Mouse (Mus musculus): ENCODE data around the gene Ccser1. TPM values are rescaled to one million over a fixed set of nuclear protein-coding genes. Genes with fewer than 3 reads are reported as not detected.
A peak's percentile ranks its signal among the peaks of the same experiment; 100 is the strongest.

Gene Ccser1
- polyA plus RNA-seq, 1 experiment from 2014 or later, result 30.8 TPM

DNA sequence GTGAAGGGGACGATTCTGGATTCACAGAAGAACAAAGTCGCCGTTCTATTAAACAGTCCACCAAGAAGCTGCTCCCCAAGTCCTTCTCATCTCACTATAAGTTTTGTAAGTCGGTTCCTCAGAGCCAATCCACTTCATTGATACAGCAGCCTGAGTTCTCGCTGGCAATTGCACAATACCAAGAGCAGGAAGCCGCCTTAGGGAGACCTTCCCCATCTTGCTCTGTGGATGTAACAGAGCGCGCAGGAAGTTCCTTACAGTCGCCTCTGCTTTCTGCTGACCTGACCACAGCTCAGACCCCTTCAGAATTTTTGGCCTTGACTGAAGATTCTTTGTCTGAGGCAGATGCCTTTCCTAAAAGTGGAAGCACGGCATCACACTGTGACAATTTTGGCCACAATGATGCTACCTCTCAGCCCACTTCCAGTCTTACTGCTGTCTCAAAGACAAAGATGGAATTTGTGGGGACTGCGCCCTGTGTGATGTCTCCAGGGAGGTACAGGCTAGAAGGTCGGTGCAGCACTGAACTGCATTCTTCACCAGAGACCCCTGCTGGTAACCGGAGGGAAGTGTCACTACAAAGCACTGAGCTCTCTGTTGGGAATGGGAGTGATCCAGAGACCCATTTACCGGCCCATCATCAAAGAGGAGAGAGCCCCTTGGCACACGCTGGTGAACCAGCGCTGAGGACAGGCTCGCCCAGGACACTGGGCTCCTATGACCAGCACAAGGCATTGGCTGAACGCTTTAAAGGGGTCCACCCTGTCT lies 131.4 kb downstream of the Ccser1 start:
- no peak overlapping the region for H3K27ac ChIP-seq (replicated peaks)
- H3K27me3 ChIP-seq, result no peaks in the 10 kb centered on the region
- no peaks in the 10 kb centered on the region for H3K4me1 ChIP-seq
- H3K4me2 ChIP-seq (replicated peaks), result no peak overlapping the region
- H3K4me3 ChIP-seq, result no peak overlapping the region
- no peaks in the 10 kb centered on the region for H3K9me3 ChIP-seq
- no peak; the same call in 1 of the 2 replicates for ATAC-seq (replicated peaks)
- H3K9ac ChIP-seq (replicated peaks), result no peak overlapping the region
- peaks cover 3% of the 10 kb centered on the region; the same call in 1 of the 2 replicates for H3K36me3 ChIP-seq
- WGBS, result 90% methylated on average over 18 of the region's 18 CpGs

DNA sequence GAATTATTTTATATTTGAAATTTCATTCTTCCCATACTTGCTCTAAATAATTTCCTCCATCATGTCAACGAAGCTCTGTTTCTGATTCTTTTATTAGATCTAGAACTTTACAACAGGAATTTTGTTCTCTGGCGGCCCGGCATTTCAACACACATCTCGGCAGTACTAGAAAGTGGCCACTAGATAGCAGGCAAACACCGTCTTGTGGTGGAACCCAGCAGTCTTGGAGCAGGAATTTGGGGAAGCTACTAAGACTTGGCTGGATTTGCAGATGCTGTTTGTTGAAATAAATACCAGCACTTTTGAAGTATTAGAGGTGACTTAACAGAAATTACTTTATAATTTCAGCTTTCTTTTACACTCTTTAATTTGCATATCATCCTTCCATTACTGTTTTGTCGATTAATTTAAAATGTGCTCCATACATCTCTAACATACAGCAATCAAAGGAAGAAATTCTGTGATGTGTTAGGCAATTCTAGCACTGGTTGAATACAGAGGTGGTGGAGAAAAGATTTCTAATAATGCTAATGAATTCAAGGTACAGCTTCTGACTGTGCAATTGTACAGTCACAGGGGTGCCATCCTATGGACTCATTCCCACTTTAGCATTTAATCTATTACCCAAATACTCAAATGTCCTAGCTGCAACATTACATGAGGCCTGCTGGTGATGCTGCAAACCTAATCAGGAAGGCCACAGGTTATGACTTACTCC lies 135.9 kb downstream of the Ccser1 start:
- Histone ChIP-seq H3K27ac (replicated peaks) (no peak overlapping the region), H3K36me3 (peaks cover 3% of the 10 kb centered on the region; the same call in 1 of the 2 replicates), H3K27me3 (no peaks in the 10 kb centered on the region), H3K4me2 (replicated peaks) (no peak overlapping the region), H3K4me1 (no peaks in the 10 kb centered on the region; the same call in 1 of the 2 replicates), H3K9me3 (no peaks in the 10 kb centered on the region), H3K9ac (replicated peaks) (no peak overlapping the region), H3K4me3 (no peak overlapping the region)
- WGBS, result 20% methylated on average over 6 of the region's 6 CpGs
- peak; percentile 82 for ATAC-seq (replicated peaks)

DNA sequence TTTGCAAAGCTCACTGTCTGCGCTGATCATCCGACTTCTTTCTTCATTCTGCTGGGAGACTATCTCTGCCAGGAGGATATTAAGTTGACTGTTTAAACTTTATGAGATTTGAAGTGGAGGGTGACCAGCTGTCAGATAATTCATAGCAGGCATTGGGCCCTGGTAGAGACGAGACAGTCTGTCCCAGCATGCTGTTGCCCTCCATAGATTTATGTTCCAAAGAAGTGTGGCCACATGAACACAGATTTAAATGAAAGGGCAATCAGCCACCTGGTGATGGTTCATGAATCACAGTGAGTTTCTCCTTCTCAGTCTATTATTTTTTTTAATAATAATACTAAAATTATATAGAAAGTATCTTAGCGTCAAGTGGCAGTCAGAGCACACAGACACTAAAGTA lies 140.7 kb downstream of the Ccser1 start:
- ATAC-seq (replicated peaks), result no peak
- Histone ChIP-seq H3K36me3 (no peaks in the 10 kb centered on the region), H3K9me3 (no peaks in the 10 kb centered on the region), H3K9ac (replicated peaks) (no peak overlapping the region), H3K27ac (replicated peaks) (no peak overlapping the region), H3K4me1 (no peaks in the 10 kb centered on the region; the same call in 1 of the 2 replicates), H3K27me3 (no peaks in the 10 kb centered on the region), H3K4me3 (no peak overlapping the region), H3K4me2 (replicated peaks) (no peak overlapping the region)
- WGBS, result 71% methylated on average over 4 of the region's 4 CpGs

DNA sequence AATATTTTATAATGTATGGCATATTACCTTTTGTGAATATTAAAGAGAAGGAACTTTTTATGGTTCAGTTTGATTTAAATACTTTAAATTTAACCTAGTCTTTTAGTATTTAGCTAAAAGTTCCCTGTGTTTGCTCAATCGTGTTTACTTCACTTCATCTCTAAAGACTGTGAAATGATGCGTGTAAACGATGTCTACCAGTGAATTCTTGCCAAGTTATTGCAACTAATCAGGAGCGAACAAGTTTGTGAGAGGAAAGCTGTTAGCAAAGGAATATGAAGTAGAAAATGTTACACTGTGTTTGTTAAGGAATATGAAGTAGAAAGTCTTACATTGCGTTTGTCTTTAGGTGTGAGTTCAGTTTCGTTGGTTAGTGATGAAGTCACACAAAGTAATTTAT lies 142.2 kb downstream of the Ccser1 start:
- Histone ChIP-seq H3K9ac (replicated peaks) (no peak overlapping the region), H3K27ac (replicated peaks) (no peak overlapping the region), H3K9me3 (no peaks in the 10 kb centered on the region), H3K36me3 (no peaks in the 10 kb centered on the region), H3K4me3 (no peak overlapping the region), H3K27me3 (no peaks in the 10 kb centered on the region), H3K4me2 (replicated peaks) (no peak overlapping the region), H3K4me1 (no peaks in the 10 kb centered on the region; the same call in 1 of the 2 replicates)
- no peak for ATAC-seq (replicated peaks)
- WGBS, result 47% methylated on average over 6 of the region's 6 CpGs

DNA sequence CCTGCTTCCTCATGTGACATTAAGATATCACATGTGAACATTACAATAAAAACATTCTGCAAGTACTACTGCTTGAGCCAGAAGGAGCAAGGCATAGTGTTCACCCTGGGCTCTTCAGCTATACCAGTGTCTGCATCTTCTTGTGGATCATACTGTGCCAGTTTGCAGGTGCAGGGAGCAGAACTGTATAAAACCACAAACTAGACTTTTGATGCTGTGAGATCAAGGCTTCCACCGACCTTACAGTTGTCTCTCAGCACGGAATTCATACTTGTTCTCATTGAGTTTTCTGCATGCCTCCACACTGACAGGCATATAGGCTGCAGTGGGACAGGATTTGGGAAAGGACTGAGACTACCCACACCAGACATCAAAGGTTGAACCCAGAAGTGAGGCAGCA lies 146.0 kb downstream of the Ccser1 start:
- WGBS, result 86% methylated on average over 2 of the region's 2 CpGs

DNA sequence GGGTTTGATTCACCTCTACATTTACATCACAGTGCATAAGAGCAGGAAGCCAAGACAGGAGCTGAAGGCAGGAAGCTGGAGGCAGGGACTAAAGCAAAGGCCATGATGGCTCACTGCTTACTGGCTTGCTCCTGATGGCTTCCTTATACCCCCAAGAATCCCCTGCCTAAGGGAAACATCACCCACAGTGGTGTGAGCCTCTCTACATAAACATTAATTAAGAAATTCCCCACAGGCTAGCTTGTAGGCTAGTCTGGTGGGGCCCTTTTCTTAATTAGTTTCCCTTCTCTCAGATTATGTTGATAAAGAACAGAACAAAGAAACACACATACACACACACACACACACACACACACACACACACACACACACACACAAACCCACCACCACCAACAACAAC lies 148.9 kb downstream of the Ccser1 start:
- H3K9me3 ChIP-seq, result no peaks in the 10 kb centered on the region
- H3K27me3 ChIP-seq, result no peaks in the 10 kb centered on the region
- H3K4me1 ChIP-seq, result peaks cover 11% of the 10 kb centered on the region
- H3K4me3 ChIP-seq, result no peak overlapping the region
- no peak overlapping the region for H3K27ac ChIP-seq (replicated peaks)
- H3K9ac ChIP-seq (replicated peaks), result no peak overlapping the region
- no peaks in the 10 kb centered on the region for H3K36me3 ChIP-seq
- no peak overlapping the region for H3K4me2 ChIP-seq (replicated peaks)
- peak; percentile 43; the same call in 1 of the 2 replicates for ATAC-seq (replicated peaks)

More for the DNA sequence above, 146.0 kb downstream of the Ccser1 start:
- H3K4me2 ChIP-seq (replicated peaks), result no peak overlapping the region
- no peak overlapping the region for H3K9ac ChIP-seq (replicated peaks)
- H3K36me3 ChIP-seq, result no peaks in the 10 kb centered on the region
- no peak for ATAC-seq (replicated peaks)
- H3K27ac ChIP-seq (replicated peaks), result no peak overlapping the region
- peaks cover 11% of the 10 kb centered on the region for H3K4me1 ChIP-seq
- H3K4me3 ChIP-seq, result no peak overlapping the region
- H3K27me3 ChIP-seq, result no peaks in the 10 kb centered on the region
- no peaks in the 10 kb centered on the region for H3K9me3 ChIP-seq

DNA sequence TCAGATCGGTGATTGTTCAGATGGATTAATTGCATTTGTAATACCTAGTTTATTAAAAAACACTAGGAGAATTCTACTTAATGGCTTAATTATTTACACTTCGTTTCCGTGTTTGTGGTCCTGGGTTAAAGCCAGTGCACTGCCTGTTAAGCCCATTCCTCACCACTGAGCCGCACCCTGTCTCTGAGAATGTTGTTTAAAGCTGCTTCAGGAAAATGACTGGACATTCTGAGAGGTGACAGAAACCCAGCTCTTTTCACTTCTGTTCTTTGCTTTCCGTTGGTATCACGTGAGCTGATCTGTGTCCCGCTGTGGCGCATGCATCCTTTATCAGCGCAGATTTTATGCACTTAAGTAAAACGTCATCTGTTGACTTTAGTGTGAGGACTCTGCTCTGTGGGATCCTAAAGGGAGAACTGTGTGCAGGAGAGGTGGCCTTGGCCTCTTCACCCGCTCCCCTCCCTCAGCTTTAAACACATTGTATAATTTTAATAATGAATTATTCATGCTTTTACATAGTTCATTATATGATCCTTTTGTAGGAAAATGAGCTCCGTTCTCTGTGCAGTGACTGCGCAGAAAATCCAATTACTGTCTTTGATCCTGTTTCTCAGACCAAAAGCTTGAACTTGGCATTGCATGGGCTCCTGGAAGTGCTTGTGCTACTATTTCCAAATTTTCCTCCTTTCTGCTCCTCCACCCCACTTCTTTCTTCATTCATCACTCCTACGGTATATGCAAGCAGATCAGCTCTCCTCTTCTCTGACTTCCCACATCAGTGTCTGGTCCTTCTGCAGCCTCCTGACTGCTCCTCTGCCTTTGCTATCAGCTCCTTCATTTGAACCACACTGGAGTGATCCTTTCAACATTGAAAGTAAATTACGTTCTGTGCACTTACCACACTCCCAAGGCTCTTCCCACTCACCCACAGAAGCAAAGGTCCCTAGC lies 149.7 kb downstream of the Ccser1 start:
- no peak overlapping the region; the same call in 1 of the 2 replicates for H3K27ac ChIP-seq (replicated peaks)
- WGBS, result 40% methylated on average over 15 of the region's 15 CpGs

DNA sequence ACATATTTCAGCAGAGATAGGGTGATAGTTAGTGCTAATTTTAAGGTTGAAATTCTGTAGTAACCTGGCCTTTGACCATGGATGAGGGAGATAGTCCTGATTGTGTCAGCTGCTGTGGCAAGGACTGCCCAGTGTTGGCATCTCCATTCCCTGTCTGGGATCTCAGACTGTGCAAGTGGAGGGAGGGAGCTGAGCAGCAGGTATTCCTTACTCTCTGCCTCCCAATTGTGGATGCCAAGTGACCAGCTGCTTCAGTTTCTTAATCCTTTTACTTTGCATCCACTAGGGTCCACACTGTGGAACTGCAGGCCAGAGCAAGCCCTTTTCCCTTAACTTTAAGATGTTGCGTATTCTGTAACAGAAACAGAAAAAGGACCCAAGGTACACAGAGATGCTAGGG lies 154.3 kb downstream of the Ccser1 start:
- WGBS, result 97% methylated on average over 1 of the region's 1 CpGs
- H3K36me3 ChIP-seq, result no peaks in the 10 kb centered on the region
- H3K9me3 ChIP-seq, result no peaks in the 10 kb centered on the region
- H3K27ac ChIP-seq (replicated peaks), result no peak overlapping the region
- no peaks in the 10 kb centered on the region for H3K27me3 ChIP-seq
- H3K4me2 ChIP-seq (replicated peaks), result no peak overlapping the region
- H3K4me3 ChIP-seq, result no peak overlapping the region
- H3K4me1 ChIP-seq, result peaks cover 10% of the 10 kb centered on the region
- H3K9ac ChIP-seq (replicated peaks), result no peak overlapping the region
- ATAC-seq (replicated peaks), result no peak

More for the DNA sequence above, 149.7 kb downstream of the Ccser1 start:
- Histone ChIP-seq H3K4me3 (0 out of 2 replicates have a peak overlapping the region, but pooled peaks have one; percentile 4), H3K27me3 (no peaks in the 10 kb centered on the region), H3K36me3 (no peaks in the 10 kb centered on the region), H3K9ac (replicated peaks) (no peak overlapping the region; the same call in 1 of the 2 replicates), H3K9me3 (no peaks in the 10 kb centered on the region), H3K4me2 (replicated peaks) (peak overlapping the region; percentile 6), H3K4me1 (peaks cover 11% of the 10 kb centered on the region)
- ATAC-seq (replicated peaks), result peak; percentile 68

DNA sequence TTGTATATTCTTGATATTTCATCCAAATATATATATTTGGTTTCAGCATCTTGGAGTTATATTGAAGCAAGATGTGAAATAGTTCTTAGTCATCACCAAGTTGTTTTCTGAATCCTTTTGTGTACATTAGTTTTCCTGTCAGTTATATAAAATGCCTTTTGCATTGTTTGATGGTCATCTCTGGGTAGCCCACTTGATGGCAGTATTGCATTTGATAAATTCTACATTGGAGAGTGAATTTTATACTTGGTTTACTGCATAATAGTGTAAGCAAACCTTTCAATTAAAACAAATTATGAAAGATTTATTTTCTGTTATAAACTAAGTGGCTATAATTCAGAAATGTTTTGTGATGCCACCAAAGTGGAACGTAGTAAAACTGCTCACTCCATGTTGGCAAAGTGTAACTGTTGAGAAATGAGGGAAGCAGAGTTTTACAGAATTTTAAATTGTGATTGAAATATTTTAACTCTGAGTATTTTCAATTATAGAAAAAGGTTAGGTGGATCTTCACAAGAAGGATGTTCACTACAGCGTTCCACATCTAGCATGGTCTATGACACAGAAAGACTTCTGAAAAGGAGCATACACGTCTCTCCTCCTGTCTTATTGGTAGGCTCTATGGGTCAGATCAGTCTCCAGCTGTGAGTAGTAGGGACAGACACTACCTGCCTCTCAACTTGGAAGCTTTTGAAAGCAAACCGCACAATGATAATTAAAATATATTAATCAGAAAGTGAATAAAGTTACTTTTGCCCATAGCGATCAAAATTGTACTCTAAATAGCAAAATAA lies 167.1 kb downstream of the Ccser1 start:
- H3K36me3 ChIP-seq, result no peaks in the 10 kb centered on the region
- no peaks in the 10 kb centered on the region for H3K27me3 ChIP-seq
- WGBS, result 78% methylated on average over 5 of the region's 5 CpGs
- no peak overlapping the region for H3K4me2 ChIP-seq (replicated peaks)
- H3K27ac ChIP-seq (replicated peaks), result no peak overlapping the region
- ATAC-seq (replicated peaks), result no peak
- H3K9ac ChIP-seq (replicated peaks), result no peak overlapping the region
- H3K4me1 ChIP-seq, result no peaks in the 10 kb centered on the region
- no peaks in the 10 kb centered on the region for H3K9me3 ChIP-seq
- H3K4me3 ChIP-seq, result no peak overlapping the region

DNA sequence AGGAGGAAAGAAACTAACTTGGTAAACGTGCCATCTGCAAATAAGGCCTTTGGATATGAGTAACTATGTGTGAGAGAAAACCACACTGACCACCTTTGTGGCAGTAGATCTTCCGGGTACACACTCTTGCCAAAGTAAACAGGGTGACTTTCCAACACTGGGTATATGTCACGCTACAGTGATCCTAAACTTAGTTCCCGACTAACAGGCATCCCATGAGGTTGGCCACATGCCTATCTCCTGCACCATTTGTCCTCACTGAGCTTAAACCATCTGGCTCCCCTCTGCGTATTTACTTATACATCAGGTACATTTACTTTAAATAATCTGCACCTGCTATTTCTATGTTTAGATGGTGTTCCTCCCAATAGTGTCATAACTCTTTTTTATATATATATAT lies 183.6 kb downstream of the Ccser1 start:
- H3K4me2 ChIP-seq (replicated peaks), result no peak overlapping the region
- H3K27ac ChIP-seq (replicated peaks), result no peak overlapping the region
- H3K9ac ChIP-seq (replicated peaks), result no peak overlapping the region
- 74% methylated on average over 5 of the region's 5 CpGs for WGBS
- H3K4me1 ChIP-seq, result no peaks in the 10 kb centered on the region
- ATAC-seq (replicated peaks), result no peak
- H3K36me3 ChIP-seq, result no peaks in the 10 kb centered on the region
- H3K4me3 ChIP-seq, result no peak overlapping the region
- H3K9me3 ChIP-seq, result no peaks in the 10 kb centered on the region
- H3K27me3 ChIP-seq, result no peaks in the 10 kb centered on the region

DNA sequence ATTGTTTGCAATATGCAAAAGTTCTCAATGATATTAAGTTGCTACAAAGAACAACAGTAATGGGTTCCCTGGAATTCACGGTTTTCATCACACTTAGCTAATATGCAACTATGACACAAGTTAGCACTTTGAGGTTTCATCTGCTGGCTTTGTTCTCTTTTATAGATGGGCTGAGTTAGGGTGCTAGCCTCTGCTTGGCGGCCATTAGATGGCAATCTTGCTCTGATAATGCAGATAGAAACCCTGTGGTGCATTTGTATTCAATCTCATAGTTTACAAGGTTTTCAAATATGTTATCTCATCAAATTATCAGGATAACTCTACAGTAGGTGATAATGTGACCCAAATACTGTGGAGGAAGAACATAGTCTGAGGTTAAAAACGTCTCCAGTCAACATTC lies 202.4 kb downstream of the Ccser1 start:
- no peaks in the 10 kb centered on the region for H3K27me3 ChIP-seq
- no peak overlapping the region for H3K4me3 ChIP-seq
- 26% methylated on average over 3 of the region's 3 CpGs for WGBS
- no peaks in the 10 kb centered on the region for H3K9me3 ChIP-seq
- peak; percentile 63; the same call in 1 of the 2 replicates for ATAC-seq (replicated peaks)
- no peaks in the 10 kb centered on the region for H3K36me3 ChIP-seq
- H3K4me2 ChIP-seq (replicated peaks), result no peak overlapping the region
- H3K27ac ChIP-seq (replicated peaks), result no peak overlapping the region
- no peak overlapping the region for H3K9ac ChIP-seq (replicated peaks)
- H3K4me1 ChIP-seq, result peaks cover 3% of the 10 kb centered on the region; the same call in 1 of the 2 replicates

Data from forebrain, embryonic 15.5 days (tissue).